Mouse (Mus musculus): ENCODE measurements at regions not wholly inside any gene's neighbourhood (a gene's known extent, or its start where the extent isn't known, plus 50 kb on each side); places are given as distances from the start of the nearest gene placed in this dataset.

DNA sequence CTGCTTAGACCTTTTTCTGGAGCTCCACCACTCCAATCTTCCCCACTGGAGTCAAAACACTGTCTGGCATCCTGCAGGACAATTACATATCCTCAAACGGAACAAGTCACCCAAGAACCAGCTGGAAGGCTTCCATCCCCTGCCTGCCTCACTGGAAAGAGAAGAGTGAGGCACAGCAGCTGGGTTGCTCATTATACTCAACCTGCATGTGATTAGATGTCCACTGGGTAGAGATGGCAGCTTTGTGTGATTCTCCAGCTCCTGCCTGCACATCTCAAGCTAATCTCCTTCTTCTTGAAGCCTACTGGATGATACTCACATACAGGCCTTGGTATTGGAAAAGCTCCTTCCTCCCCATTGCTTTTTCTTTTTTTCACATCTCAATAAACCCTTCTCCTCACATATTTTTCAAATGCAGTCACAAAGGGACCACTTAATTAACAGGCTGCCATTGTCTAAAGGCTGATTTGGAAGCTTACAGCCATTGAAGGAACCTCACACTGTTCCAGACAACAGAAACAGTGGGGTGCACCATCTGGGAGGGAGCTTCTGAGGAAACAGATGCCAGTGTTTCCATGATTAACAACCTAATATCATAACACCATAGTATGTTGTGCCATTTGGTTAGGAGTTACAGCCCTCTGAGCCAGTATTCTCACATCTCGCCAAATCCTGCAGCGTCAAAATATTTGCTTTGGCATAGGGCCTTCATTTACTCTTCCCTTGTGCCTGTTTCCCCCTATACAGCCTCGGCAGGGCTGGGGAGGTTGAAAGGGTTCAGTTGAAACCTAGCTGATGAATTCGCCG, 101.9 kb upstream of the Adra1b start:
- no peak for TF ChIP-seq EP300 (optimal IDR thresholded peaks at IDR 0.05)
- no peak for TF ChIP-seq CTCF (IDR thresholded peaks at IDR 0.05; ENCODE audit: low read depth)
